Mouse (Mus musculus) MEL (cell line): Measurements from ENCODE around the gene Vps37b.

Source experiments
- CTCF ChIP-seq, 3 experiments: IDR thresholded peaks in 2 of 3; conservative IDR thresholded peaks in 1 of 3; 2 replicates each; pipeline ENCODE4 v1.5.1; 2011 to 2012; ENCODE audit warnings: low read length in 3 of 3, low read depth in 2 of 3, mild to moderate bottlenecking in 2 of 3, improper control_type of control experiment in 1 of 3, inconsistent platforms in 1 of 3, mixed read lengths in 1 of 3, moderate library complexity in 1 of 3; ENCODE audit not compliant: control insufficient read depth in 1 of 3, insufficient read depth in 1 of 3, poor library complexity in 1 of 3, severe bottlenecking in 1 of 3
- NRF1 ChIP-seq: IDR thresholded peaks from 2 replicates; pipeline ENCODE4 v1.6.1; 2014; ENCODE audit warnings: low read depth, mild to moderate bottlenecking, inconsistent platforms, low read length, improper control_type of control experiment, moderate library complexity; ENCODE audit not compliant: poor library complexity, insufficient read depth, severe bottlenecking
- POLR2A ChIP-seq, 2 experiments: IDR thresholded peaks; 2 replicates each; pipeline ENCODE4 v1.6.1; 2011 to 2012; ENCODE audit warnings: low read length in 2 of 2, mild to moderate bottlenecking in 2 of 2, control low read depth in 1 of 2, improper control_type of control experiment in 1 of 2, low read depth in 1 of 2, moderate library complexity in 1 of 2; ENCODE audit not compliant: control insufficient read depth in 1 of 2, insufficient read depth in 1 of 2, poor library complexity in 1 of 2
- SIN3A ChIP-seq: IDR thresholded peaks from 2 replicates; pipeline ENCODE4 v1.6.1; 2012; ENCODE audit warnings: low read length, improper control_type of control experiment, inconsistent platforms
- TBP ChIP-seq: IDR thresholded peaks from 2 replicates; pipeline ENCODE4 v1.8.0; 2011; ENCODE audit warnings: low read depth, low read length, improper control_type of control experiment

DNA sequence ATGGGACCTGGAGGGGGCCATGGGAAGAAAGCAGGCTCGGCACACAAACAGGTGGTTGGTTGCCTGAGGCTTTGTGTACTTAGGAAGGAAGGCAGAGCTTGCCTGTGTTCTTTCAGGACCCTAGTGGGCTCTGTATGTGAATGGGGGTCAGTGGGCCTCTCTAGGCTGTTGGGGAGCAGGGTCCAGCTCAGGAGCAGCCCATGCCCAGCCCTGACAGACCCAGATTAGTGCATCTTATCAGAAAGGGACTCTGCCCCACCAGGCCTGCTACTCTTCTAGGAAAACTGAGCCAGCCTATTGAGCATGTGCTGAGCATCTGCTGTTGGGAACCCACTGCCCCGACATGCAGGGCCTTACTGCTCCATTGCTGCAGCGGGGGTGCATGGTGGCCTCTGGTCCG lies 44.6 kb downstream of the Vps37b start:
- TF ChIP-seq TBP: no peak
- no peak for TF ChIP-seq CTCF (IDR thresholded peaks at IDR 0.05 in 2 of 3, conservative IDR thresholded peaks at IDR 0.05 in 1 of 3; ENCODE audit: control insufficient read depth in 1 of 3, insufficient read depth in 1 of 3, low read depth in 2 of 3, low read length in 3 of 3, poor library complexity in 1 of 3, severe bottlenecking in 1 of 3)
- TF ChIP-seq SIN3A: no peak
- TF ChIP-seq POLR2A (IDR thresholded peaks at IDR 0.05; ENCODE audit: control insufficient read depth in 1 of 2, insufficient read depth in 1 of 2, low read depth in 1 of 2, low read length in 2 of 2, poor library complexity in 1 of 2): no peak
- TF ChIP-seq NRF1: no peak
